Mouse (Mus musculus) ES-E14 (cell line): ENCODE measurements at regions not wholly inside any gene's neighbourhood (a gene's known extent, or its start where the extent isn't known, plus 50 kb on each side); places are given as distances from the start of the nearest gene placed in this dataset.

Experiments
- DNase-seq: peaks from one replicate; pipeline ENCODE4 v3.0.0-alpha.2; 2013; ENCODE audit warnings: low read depth, low spot score
- H3K27ac ChIP-seq: 2 replicates; pipeline ENCODE4 v1.5.1; 2012; ENCODE audit warnings: low read depth, mild to moderate bottlenecking, low read length, moderate library complexity, mixed read lengths; ENCODE audit not compliant: poor library complexity, insufficient read depth, severe bottlenecking
- H3K36me3 ChIP-seq: 2 replicates; pipeline ENCODE4 v1.6.1; 2012; ENCODE audit warnings: mild to moderate bottlenecking, low read length, moderate library complexity, mixed read lengths; ENCODE audit not compliant: control insufficient read depth, poor library complexity, insufficient read depth, severe bottlenecking
- H3K4me1 ChIP-seq, 2 experiments: fragments of 150-350 bp in 1 of 2; sonication (generic) in 1 of 2; 2 replicates each; pipeline ENCODE4 v1.6.1; 2012; ENCODE audit warnings: low read length in 2 of 2, mild to moderate bottlenecking in 1 of 2, mixed read lengths in 1 of 2; ENCODE audit not compliant: control insufficient read depth in 2 of 2, insufficient read depth in 2 of 2, poor library complexity in 1 of 2
- H3K4me3 ChIP-seq, 2 experiments: fragments of 150-350 bp in 1 of 2; sonication (generic) in 1 of 2; 2 replicates each; pipeline ENCODE4 v1.5.1; 2012; ENCODE audit warnings: low read length in 2 of 2, low read depth in 1 of 2, mild to moderate bottlenecking in 1 of 2, mixed read lengths in 1 of 2; ENCODE audit not compliant: insufficient read depth in 1 of 2, poor library complexity in 1 of 2, severe bottlenecking in 1 of 2
- H3K9ac ChIP-seq: 2 replicates; pipeline ENCODE4 v1.6.1; 2012; ENCODE audit warnings: low read depth, mild to moderate bottlenecking, low read length, mixed read lengths; ENCODE audit not compliant: poor library complexity, insufficient read depth, severe bottlenecking
- H3K9me3 ChIP-seq: fragments of 150-350 bp; sonication (generic); 2 replicates; pipeline ENCODE4 v1.6.1; 2012; ENCODE audit warnings: low read depth, mild to moderate bottlenecking, low read length; ENCODE audit not compliant: control insufficient read depth, insufficient read depth
- CHD2 ChIP-seq: IDR thresholded peaks from 2 replicates; pipeline ENCODE4 v1.6.1; 2014; ENCODE audit warnings: mild to moderate bottlenecking, low read depth, low read length, inconsistent platforms
- HCFC1 ChIP-seq: IDR thresholded peaks from 2 replicates; pipeline ENCODE4 v1.6.1; 2012; ENCODE audit warnings: low read length, inconsistent platforms, borderline replicate concordance; ENCODE audit not compliant: insufficient read depth
- MAFK ChIP-seq: IDR thresholded peaks from 2 replicates; pipeline ENCODE4 v1.6.1; 2014; ENCODE audit warnings: mild to moderate bottlenecking, low read depth, low read length, inconsistent platforms; ENCODE audit not compliant: insufficient read depth
- ZC3H11A ChIP-seq: IDR thresholded peaks from 2 replicates; pipeline ENCODE4 v1.6.1; 2012; ENCODE audit warnings: low read depth, mild to moderate bottlenecking, inconsistent platforms, low read length, borderline replicate concordance
- ZNF384 ChIP-seq: IDR thresholded peaks from 2 replicates; pipeline ENCODE4 v1.6.1; 2012; ENCODE audit warnings: low read depth, low read length, inconsistent platforms
- in situ Hi-C, 2 experiments: fragments of 600-800 bp; cut with MboI; formaldehyde crosslinking; loops; one replicate each; pipeline ENCODE4 v1.15.1; 2025; ENCODE audit warnings: low sequenced_read_pairs in 2 of 2, inconsistent platforms in 1 of 2; ENCODE audit not compliant: unreplicated experiment in 2 of 2

GRCm38 (mm10) chr8:88951145-88951828 lies 92.7 kb downstream of the Sall1 start:
- TF ChIP-seq MAFK, result no peak
- TF ChIP-seq HCFC1, result no peak
- no peak for TF ChIP-seq ZNF384
- no peak for TF ChIP-seq ZC3H11A
- H3K27ac ChIP-seq, result peak overlapping the region; percentile 100
- peak overlapping the region; percentile 94 for H3K9ac ChIP-seq

GRCm38 (mm10) chr8:88949975-88950374 lies 94.0 kb downstream of the Sall1 start:
- peak overlapping the region; percentile 62 to 71 for H3K4me3 ChIP-seq
- peak overlapping the region; percentile 100 for H3K27ac ChIP-seq
- TF ChIP-seq ZNF384 (no peak), CHD2 (no peak), ZC3H11A (no peak), MAFK (no peak), HCFC1 (no peak)
- H3K4me1 ChIP-seq, result peaks cover 31 to 38% of the 10 kb centered on the region in 2 experiments
- H3K36me3 ChIP-seq, result no peaks in the 10 kb centered on the region
- in situ Hi-C loops, result loop anchor here in 1 of 2 experiments (5.0 kb wide), 1 partner anchor 52 kb away; no protein-coding TSS in a partner anchor
- no peaks in the 10 kb centered on the region for H3K9me3 ChIP-seq
- peak overlapping the region; percentile 94 for H3K9ac ChIP-seq
- DNase-seq, result peak; percentile 70

More at GRCm38 (mm10) chr8:88951145-88951828, 92.7 kb downstream of the Sall1 start:
- H3K9me3 ChIP-seq, result no peaks in the 10 kb centered on the region
- H3K36me3 ChIP-seq, result peaks cover 2% of the 10 kb centered on the region; the same call in 1 of the 2 replicates
- DNase-seq, result no peak
- peaks cover 25 to 30% of the 10 kb centered on the region in 2 experiments for H3K4me1 ChIP-seq
- H3K4me3 ChIP-seq, result peak overlapping the region; percentile 15 to 40; a peak in 3 of 4 replicates
- in situ Hi-C loops, result no loop called here

DNA sequence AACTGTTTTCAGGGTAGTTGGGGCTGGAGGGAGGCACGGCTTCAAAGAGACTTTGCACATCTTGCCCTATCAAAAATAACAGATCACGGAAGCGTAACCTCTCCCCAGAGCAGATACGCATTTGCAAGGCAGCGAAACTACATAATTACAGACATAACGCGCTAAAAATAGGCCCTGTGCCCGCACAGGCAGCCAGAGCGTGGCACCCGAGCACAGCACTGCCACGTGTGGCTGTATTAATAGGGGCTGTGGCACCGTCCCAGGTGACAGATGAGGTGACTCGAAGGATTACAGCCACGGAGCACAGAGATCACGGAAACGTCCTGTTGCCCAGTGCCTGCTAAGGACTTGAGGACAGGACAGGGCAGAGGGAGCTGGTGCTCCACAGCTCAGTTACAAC lies 95.0 kb downstream of the Sall1 start:
- Histone ChIP-seq H3K27ac (peak overlapping the region; percentile 100), H3K9me3 (no peaks in the 10 kb centered on the region), H3K36me3 (no peaks in the 10 kb centered on the region), H3K4me3 (peak overlapping the region; percentile 24 to 31; a peak in 2 of 4 replicates), H3K9ac (peak overlapping the region; percentile 73), H3K4me1 (peaks cover 32% of the 10 kb centered on the region in 2 experiments)
- TF ChIP-seq MAFK (no peak), ZC3H11A (no peak), CHD2 (no peak), ZNF384 (no peak), HCFC1 (no peak)
- no peak for DNase-seq
- in situ Hi-C loops, result loop anchor here in 1 of 2 experiments (5.0 kb wide), 1 partner anchor 53 kb away; no protein-coding TSS in a partner anchor

GRCm38 (mm10) chr8:88948328-88948727 lies 95.6 kb downstream of the Sall1 start:
- Histone ChIP-seq H3K36me3 (no peaks in the 10 kb centered on the region), H3K27ac (peak overlapping the region; percentile 100; the same call in 1 of the 2 replicates), H3K4me3 (no peak overlapping the region), H3K4me1 (peaks cover 27 to 29% of the 10 kb centered on the region in 2 experiments), H3K9me3 (no peaks in the 10 kb centered on the region), H3K9ac (peak overlapping the region; percentile 73; the same call in 1 of the 2 replicates)
- in situ Hi-C loops, result loop anchor here in 1 of 2 experiments (5.0 kb wide), 1 partner anchor 54 kb away; no protein-coding TSS in a partner anchor
- TF ChIP-seq ZC3H11A, result no peak
- no peak for TF ChIP-seq CHD2
- TF ChIP-seq MAFK, result no peak
- no peak for DNase-seq

DNA sequence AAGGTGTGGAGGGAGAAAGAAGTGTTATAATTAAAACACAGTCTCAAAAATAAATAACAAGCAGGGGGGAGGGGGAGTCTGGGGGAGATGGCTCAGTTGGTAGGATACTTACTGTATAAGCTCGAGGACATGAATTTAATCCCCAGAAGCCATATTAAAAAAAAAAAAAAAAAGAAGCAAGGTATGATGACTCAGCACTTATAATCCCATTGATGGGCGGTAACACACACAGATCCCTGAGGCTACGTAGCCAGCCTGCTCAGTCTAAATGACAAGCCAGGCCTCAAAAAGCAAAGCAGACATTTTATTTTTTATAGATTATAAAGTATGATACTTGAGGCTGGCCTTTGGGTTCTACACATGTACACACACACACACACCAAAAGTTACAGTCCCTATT lies 96.6 kb downstream of the Sall1 start:
- Histone ChIP-seq H3K9ac (no peak overlapping the region), H3K9me3 (no peaks in the 10 kb centered on the region), H3K4me1 (peaks cover 24 to 25% of the 10 kb centered on the region in 2 experiments), H3K36me3 (no peaks in the 10 kb centered on the region), H3K27ac (no peak overlapping the region; the same call in 1 of the 2 replicates), H3K4me3 (no peak overlapping the region)
- TF ChIP-seq MAFK, result peak; percentile 92
- no peak for TF ChIP-seq CHD2
- in situ Hi-C loops, result loop anchor here in 1 of 2 experiments (5.0 kb wide), 1 partner anchor 55 kb away; no protein-coding TSS in a partner anchor
- DNase-seq, result no peak
